Mouse (Mus musculus) stomach, embryonic 15.5 days (tissue): ENCODE results near the gene Med24. TPM values are rescaled to one million over a fixed set of nuclear protein-coding genes. Genes with fewer than 3 reads are reported as not detected.

ENCODE experiments used
- ATAC-seq: fragments of 200-750 bp; cut with Nextera tagmentation; 2 replicates; pipeline ENCODE4 v1.8.0; 2017; ENCODE audit warnings: low read depth, moderate number of reproducible peaks, moderate TSS enrichment; ENCODE audit not compliant: insufficient read depth, low FRiP score
- H3K27ac ChIP-seq: fragments of 300-500 bp; sonication (generic); 2 replicates; pipeline ENCODE4 v1.5.1; 2015; ENCODE audit warnings: mild to moderate bottlenecking, inconsistent platforms
- H3K27me3 ChIP-seq: fragments of 300-500 bp; sonication (generic); replicated peaks from 2 replicates; pipeline ENCODE4 v1.6.1; 2015; ENCODE audit warnings: inconsistent platforms
- H3K36me3 ChIP-seq: fragments of 300-500 bp; sonication (generic); 2 replicates; pipeline ENCODE4 v1.6.1; 2015; ENCODE audit warnings: inconsistent platforms
- H3K4me1 ChIP-seq: fragments of 300-500 bp; sonication (generic); 2 replicates; pipeline ENCODE4 v1.6.1; 2015; ENCODE audit warnings: inconsistent platforms
- H3K4me2 ChIP-seq: fragments of 300-500 bp; sonication (generic); 2 replicates; pipeline ENCODE4 v1.6.1; 2015; ENCODE audit warnings: mild to moderate bottlenecking, inconsistent platforms
- H3K4me3 ChIP-seq: fragments of 300-500 bp; sonication (generic); replicated peaks from 2 replicates; pipeline ENCODE4 v1.5.1; 2015; ENCODE audit warnings: inconsistent platforms
- H3K9ac ChIP-seq: fragments of 300-500 bp; sonication (generic); 2 replicates; pipeline ENCODE4 v1.6.1; 2015; ENCODE audit warnings: inconsistent platforms
- H3K9me3 ChIP-seq: fragments of 300-500 bp; sonication (generic); 2 replicates; pipeline ENCODE4 v1.6.1; 2016; ENCODE audit warnings: inconsistent platforms
- WGBS: fragments of 180-500 bp; shearing (Covaris S2); methylation state at CpG from one replicate; pipeline ENCODE4 v1.1.7; 2015; 5-methylcytosine and 5-hydroxymethylcytosine counted together
- polyA plus RNA-seq: library from polyadenylated mRNA; unstranded; fragments of >200 nt; fragmentation: Nextera tagmentation; extraction: Ambion mirVana; gene quantifications from 2 replicates; pipeline ENCODE4 v1.2.1, GENCODE M21; 2015

Med24 gene
- polyA plus RNA-seq, 1 experiment from 2014 or later = 36.4 TPM

DNA sequence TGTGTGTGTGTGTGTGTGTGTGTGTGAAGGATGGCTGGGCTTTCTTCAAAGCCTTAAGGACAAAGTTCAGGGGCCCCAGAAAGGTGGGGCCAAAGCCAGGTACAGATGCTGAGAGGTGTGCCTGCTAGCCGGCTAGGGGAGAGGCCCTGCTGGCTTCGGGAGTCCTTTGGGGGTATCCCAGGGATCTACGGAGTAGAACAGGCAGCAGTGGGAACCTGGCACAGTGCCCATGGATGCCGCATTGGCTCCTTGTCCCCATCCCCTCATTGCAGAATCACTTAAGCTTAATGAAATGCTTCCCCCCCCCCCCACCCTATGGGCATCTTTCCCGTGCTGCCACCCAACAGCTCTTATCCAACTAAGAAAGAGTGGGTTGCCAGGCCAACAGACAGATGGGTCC lies 20.5 kb upstream of the Med24 start:
- H3K27me3 ChIP-seq = no peaks in the 10 kb centered on the region
- H3K27ac ChIP-seq = peak overlapping the region; percentile 85
- no peak overlapping the region for H3K4me3 ChIP-seq
- no peak overlapping the region for H3K9ac ChIP-seq
- 34% methylated on average over 5 of the region's 5 CpGs for WGBS
- H3K9me3 ChIP-seq = no peaks in the 10 kb centered on the region
- no peak for ATAC-seq
- peaks cover 94% of the 10 kb centered on the region for H3K4me1 ChIP-seq
- H3K36me3 ChIP-seq = no peaks in the 10 kb centered on the region; the same call in 1 of the 2 replicates
- H3K4me2 ChIP-seq = peak overlapping the region; percentile 48

DNA sequence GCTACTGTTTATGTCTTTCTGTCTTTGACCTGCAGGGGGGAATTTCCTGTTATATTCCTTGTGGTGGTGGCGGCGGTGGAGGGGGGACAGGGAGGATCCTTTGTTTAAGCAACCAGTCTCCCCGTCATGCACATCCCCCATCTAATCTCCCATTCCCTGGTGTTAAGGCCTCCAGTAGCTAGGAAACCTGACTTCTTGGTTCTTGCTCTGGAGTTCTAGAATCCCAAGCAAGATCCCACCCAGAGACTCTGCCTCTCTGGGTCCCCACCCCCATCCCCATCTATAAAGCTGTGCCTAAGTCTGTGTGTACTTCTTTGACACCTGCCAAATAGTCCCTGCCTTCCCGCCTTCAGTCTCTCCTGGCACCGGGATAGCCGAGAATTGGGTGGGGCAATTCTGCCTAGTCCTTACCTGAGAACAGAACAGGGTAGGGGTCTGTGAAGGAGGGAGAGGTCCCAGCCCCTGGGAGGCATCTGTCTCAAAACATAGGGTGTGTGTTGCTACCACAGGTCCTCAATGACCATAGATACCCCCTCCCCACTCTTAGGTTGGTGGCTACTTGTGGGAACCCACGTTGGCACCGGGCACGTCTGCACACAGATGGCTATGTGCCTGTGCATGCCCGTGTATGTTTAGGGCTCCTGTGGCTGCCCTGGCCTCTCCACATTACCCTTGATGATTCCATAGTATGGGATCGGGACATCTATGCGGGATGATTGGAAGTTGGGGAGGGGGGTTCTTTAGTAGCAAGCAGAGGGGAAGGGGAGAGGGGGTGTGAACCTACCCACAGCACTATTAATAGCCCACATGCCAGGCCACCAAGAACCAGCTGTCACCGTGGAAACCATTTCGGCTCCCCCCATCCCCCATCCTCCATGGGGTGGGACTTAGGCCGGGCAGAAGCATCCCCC lies 19.5 kb upstream of the Med24 start:
- H3K9ac ChIP-seq = no peak overlapping the region
- no peaks in the 10 kb centered on the region for H3K27me3 ChIP-seq
- no peaks in the 10 kb centered on the region for H3K36me3 ChIP-seq
- H3K9me3 ChIP-seq = no peaks in the 10 kb centered on the region
- peaks cover 95% of the 10 kb centered on the region for H3K4me1 ChIP-seq
- peak overlapping the region; percentile 48 for H3K4me2 ChIP-seq
- H3K4me3 ChIP-seq = peak overlapping the region; percentile 4; the same call in 1 of the 2 replicates
- WGBS = 28% methylated on average over 15 of the region's 15 CpGs
- ATAC-seq = no peak
- H3K27ac ChIP-seq = peak overlapping the region; percentile 85

DNA sequence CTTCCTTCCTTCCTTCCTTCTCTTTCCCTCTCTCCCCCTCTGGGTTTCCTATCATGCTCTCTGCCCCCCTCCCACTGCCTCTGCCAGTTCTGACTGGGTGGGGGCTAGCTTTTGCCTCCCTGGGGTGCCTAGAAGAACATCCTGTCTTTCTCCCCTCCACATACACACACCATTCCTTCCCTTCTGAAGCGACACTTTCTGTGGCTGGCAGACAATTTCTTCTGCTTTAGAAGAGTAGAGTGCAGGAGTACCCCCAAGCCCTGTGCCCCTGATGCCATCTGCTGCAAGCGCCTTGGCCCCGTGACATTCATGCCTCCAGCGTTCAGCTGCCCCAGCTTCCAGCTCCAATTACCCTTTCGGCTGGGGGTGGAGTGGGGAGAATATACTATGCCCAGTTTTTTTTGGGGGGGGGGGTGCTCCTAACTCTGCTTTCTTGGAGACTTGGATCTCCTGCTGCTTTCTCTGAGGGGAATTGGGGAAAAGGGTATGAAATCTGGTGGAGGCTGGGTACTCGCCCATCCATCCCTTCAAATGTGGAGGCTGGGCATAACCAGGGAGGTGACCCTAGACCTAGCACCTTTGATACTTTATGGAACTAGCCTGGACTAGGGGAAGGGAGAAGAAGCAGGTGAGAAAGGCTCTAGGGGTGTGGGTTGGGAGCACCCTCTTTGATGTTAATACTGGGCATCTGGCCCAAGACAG lies 18.7 kb upstream of the Med24 start:
- Histone ChIP-seq H3K4me3 (peak overlapping the region; percentile 4; the same call in 1 of the 2 replicates), H3K36me3 (no peaks in the 10 kb centered on the region), H3K27ac (peak overlapping the region; percentile 85), H3K4me1 (peaks cover 95% of the 10 kb centered on the region), H3K27me3 (no peaks in the 10 kb centered on the region), H3K4me2 (peak overlapping the region; percentile 48), H3K9me3 (no peaks in the 10 kb centered on the region), H3K9ac (no peak overlapping the region)
- 32% methylated on average over 6 of the region's 6 CpGs for WGBS
- no peak for ATAC-seq

DNA sequence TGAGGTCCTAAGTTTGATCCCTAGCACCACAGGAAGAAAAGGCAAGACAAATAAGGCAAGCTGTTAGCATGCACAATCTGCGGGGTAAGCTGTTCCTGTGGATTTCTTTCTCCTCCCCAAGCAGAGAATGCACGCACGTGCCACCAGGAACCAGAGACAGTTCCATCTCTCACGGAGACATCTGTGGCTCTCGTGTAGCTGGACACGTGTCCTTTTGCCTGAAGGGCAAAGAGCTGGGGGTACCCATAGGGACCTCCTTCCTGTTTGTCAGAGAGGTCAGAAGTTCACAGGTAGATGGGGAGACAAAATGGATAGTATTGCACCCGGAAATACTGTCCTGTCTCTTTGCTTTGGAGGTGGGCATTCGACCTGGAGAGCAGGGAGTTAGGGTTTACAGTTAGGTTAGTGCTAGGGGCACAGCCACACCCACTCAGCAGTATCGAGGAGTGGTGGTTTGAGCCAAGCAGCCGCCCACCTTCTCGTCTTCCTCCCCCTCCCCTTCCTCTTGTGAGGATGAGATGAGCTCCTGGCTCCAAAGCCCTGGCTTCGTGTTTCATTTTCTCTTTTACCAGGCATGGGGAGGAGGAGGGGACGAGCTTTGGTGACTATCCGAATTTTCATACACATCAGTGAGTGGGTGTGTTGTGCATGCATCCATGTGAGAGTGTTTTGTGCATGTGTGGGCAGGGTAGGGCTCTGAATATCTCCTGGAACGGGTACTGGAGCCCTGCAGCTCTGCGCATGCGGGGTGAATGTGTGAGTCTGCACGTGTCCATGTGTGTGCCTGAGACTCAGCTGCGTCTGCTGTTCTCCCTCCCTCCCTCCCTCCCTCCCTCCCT lies 17.8 kb upstream of the Med24 start:
- Histone ChIP-seq H3K9ac (no peak overlapping the region), H3K27ac (peak overlapping the region; percentile 93), H3K9me3 (no peaks in the 10 kb centered on the region), H3K4me2 (peak overlapping the region; percentile 56), H3K4me1 (peaks cover 90% of the 10 kb centered on the region), H3K36me3 (no peaks in the 10 kb centered on the region), H3K27me3 (no peaks in the 10 kb centered on the region), H3K4me3 (peak overlapping the region; percentile 22)
- WGBS = 3% methylated on average over 19 of the region's 19 CpGs
- peak; percentile 45; the same call in 1 of the 2 replicates for ATAC-seq

DNA sequence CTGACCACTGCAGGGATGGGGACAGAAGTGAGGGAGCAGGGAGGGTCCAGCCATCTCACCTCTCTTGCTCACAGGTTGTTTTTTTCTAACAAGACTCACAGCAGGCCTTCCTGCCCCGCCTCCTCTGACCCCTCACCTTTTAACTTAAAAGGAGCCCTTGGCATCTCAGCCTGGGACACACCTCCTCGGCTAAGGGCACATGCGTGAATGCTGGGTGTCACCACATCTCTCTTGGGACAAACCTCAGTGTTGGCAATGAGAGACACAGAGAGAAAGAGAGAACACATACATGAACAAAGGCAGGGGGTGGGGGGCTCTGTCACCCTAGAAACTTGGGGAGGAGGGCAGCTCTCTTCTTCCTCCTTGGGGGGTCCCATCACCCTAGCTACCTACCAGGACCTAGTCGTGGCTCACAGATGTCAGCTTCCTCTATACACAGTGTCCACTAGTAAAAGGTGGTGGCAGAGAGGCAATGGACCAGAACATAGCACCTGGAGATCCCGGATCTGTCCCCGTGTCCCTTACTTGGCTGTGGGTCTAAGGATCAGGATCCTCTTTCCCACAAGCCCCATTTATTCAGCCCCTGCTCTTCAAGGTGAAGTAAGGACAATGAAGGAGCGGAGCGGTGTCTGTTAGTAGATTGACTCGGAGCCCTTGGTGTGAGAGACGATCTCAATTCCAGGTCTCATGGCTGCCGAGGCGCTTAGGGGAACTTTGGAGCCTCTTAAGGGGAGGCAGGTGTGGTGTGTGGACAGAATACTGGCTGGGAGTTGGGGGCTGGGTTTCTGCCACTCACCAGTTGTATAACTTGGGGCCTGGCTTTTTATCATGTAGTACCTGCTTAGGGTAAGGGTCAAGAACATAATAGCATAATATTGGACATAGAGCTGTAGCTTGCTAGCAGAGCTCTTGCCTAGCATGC lies 17.0 kb upstream of the Med24 start:
- H3K9ac ChIP-seq = no peak overlapping the region

DNA sequence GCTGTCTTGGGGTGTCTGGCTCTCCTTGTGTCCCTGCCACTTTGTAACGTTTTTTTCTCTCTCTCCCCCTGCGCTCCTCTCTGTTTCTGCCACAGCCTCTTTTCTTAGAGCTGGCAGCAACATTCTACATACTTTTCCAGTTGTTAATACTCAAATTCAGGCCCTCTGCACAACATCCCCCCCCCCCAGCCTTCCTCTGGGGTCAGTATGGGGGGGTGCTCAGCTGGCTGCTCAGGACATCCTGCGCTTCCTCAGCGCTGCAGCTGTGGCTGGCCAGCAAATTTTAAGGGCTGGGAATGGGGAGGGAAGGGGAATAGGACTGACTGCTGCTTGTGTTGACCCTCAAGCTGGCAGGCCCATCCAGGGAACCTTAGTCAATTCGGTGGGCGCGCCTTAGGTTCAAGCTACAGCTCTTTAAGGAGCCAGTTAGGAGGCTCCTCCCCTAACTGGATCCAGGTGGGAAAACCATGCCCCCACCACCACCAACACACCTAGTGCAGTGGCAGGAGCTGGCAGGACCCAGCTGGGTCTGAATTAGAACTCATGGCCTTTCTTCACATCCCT lies 15.3 kb upstream of the Med24 start:
- Histone ChIP-seq H3K4me3 (peak overlapping the region; percentile 92), H3K4me1 (peaks cover 83% of the 10 kb centered on the region), H3K9me3 (no peaks in the 10 kb centered on the region), H3K4me2 (peak overlapping the region; percentile 89), H3K9ac (no peak overlapping the region), H3K36me3 (no peaks in the 10 kb centered on the region), H3K27ac (peak overlapping the region; percentile 97), H3K27me3 (no peaks in the 10 kb centered on the region)
- no peak for ATAC-seq
- WGBS = 27% methylated on average over 7 of the region's 7 CpGs

More for the DNA sequence above, 17.0 kb upstream of the Med24 start:
- Histone ChIP-seq H3K27ac (peak overlapping the region; percentile 93), H3K4me2 (peak overlapping the region; percentile 56), H3K4me3 (no peak overlapping the region), H3K27me3 (no peaks in the 10 kb centered on the region), H3K9me3 (no peaks in the 10 kb centered on the region), H3K36me3 (no peaks in the 10 kb centered on the region), H3K4me1 (peaks cover 85% of the 10 kb centered on the region)
- no peak for ATAC-seq
- 42% methylated on average over 12 of the region's 12 CpGs for WGBS

DNA sequence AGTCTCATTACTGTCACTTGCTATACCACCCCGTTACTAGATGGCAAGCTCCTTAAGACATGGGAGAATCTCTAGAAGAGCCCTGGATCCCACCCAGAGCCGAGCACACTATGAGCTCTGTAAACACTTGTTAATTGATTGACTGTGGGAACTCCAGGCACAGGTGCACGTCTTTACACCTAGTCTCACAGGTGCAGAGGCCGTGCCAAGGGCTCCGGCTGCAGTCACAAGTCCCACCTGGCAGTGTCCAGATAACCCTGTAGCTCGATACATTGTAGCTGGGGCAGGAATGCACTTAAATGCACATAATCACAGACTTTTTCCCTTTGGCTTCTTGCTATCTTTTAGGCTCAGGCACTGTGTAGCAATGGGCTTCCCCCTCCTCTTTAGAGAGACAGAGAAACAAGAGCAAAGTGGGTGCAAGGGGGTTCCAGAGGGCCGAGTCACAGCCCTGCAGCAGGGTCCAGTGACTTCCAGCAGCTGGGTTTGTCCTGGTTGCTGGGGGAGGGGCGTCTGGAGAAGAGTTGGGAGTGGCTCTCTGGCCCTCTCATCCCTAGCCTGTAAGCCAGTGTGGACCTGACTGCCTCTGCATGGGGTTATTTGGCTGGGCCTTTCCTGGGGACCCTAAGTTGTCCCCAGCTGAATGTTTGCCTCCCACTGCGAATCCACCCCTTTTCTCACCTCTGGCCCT lies 14.6 kb upstream of the Med24 start:
- Histone ChIP-seq H3K4me3 (peak overlapping the region; percentile 92), H3K9me3 (no peaks in the 10 kb centered on the region), H3K9ac (0 out of 2 replicates have a peak overlapping the region, but pooled peaks have one; percentile 11), H3K4me1 (peaks cover 75% of the 10 kb centered on the region), H3K4me2 (peak overlapping the region; percentile 89), H3K27me3 (no peaks in the 10 kb centered on the region), H3K27ac (peak overlapping the region; percentile 97), H3K36me3 (no peaks in the 10 kb centered on the region)
- peak; percentile 5; the same call in 1 of the 2 replicates for ATAC-seq
- 8% methylated on average over 9 of the region's 9 CpGs for WGBS

DNA sequence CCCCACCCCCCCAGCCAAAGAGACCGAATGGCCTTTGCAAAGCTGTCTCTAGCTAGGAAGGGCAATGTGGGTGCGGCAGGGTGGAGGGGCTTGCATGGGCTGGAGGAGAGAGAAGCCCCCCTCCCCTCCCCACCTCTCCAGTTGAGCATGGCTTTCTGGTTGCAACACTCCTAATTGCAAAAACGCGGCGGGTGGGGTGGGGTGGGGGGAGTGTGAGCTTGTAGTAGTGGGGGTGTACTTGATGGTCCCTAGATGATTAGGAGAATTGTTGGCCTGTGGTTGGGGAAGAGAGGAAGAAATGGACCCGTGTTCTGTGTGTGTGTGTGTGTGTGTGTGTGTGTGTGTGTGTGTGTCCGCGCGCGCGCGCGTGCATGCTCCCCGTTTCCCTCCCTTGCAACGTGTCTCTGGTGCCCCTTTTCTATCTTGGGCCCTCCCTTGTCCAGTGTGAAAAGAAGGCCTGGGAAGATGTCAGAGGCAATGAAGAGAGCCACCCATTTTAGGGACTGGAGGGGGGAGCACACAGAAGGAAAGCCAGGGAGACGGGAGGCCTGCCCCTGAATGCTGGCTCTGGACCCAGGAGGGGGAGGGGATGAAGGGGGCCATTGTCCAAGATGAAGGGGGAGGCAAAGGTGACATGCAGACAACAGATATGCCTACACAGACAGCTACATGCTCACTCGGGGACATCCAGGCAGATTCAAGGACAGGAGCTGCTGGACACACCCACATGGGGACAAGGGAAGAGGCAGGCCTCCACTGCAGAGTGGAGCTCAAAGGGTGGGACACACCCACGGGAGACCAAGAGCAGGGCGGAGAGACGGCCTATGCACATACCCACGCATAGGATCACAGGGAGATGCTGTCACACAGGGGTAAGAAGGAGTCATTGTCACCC lies 13.4 kb upstream of the Med24 start:
- Histone ChIP-seq H3K9ac (peak overlapping the region; percentile 96), H3K27me3 (no peaks in the 10 kb centered on the region), H3K4me2 (peak overlapping the region; percentile 89), H3K36me3 (no peaks in the 10 kb centered on the region), H3K4me3 (peak overlapping the region; percentile 92), H3K27ac (peak overlapping the region; percentile 97), H3K4me1 (peaks cover 64% of the 10 kb centered on the region), H3K9me3 (no peaks in the 10 kb centered on the region)
- no peak for ATAC-seq
- WGBS = 2% methylated on average over 21 of the region's 21 CpGs

DNA sequence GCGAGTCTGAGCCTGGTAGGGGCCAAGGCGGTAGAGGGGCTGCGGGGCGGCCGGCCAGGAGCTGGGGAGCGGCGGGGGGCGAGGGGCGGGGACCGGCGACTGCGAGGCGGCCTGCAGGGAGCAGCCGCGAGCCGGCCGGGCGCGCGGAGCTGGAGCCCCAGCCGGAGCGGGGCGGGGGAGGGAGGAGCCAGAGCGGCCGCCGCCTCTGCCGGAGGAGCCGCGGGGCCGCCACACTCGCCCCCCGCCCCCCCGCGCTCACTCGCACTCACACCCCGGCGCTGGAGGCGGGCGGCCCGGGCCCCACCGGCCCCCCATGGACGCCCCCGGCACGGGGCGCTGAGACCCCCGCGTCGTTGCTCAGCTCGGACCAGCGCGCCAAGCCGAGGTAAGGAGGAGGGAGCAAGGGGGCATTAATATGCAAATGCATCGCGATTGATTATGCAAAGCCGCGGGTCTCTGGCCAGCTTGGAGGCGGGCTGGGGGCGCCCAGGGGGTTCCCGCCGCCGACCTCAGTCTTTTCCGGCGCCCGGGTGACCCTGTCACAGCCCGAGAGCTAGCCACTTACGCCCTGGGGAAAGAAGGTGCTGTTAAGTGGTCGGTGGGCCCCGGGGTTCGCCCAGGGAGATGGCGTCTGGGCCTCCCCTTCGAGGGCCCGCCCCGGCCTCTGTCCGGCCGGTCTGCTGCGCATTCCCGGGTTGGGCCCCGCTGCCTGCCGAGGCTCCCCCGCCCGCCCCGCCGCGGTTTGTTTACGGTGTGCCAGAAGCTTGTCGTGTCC lies 12.6 kb upstream of the Med24 start:
- WGBS = under 1% methylated on average over 58 of the region's 86 CpGs
- Histone ChIP-seq H3K4me2 (peak overlapping the region; percentile 89), H3K27ac (peak overlapping the region; percentile 97), H3K4me3 (peak overlapping the region; percentile 92), H3K4me1 (peaks cover 57% of the 10 kb centered on the region), H3K27me3 (no peaks in the 10 kb centered on the region), H3K9me3 (no peaks in the 10 kb centered on the region), H3K36me3 (no peaks in the 10 kb centered on the region), H3K9ac (peak overlapping the region; percentile 96)
- ATAC-seq = peak; percentile 76
